Mouse (Mus musculus) layer of hippocampus, postnatal 10 days (tissue): ENCODE measurements around the gene Ift22. TPM values are rescaled to one million over a fixed set of nuclear protein-coding genes. Genes with fewer than 3 reads are reported as not detected.

Experiments
- DNase-seq, 2 experiments: peaks; one replicate each; pipeline ENCODE4 v3.0.0; 2021; ENCODE audit warnings: low spot score in 2 of 2
- long read RNA-seq: library from polyadenylated mRNA; stranded (forward); transcript quantifications from one replicate; pipeline ENCODE4 v2.0.0, GENCODE M21; 2023
- total RNA-seq, 2 experiments: library from RNA; stranded (reverse); gene quantifications; 2 replicates each; pipeline ENCODE4 v1.2.3; 2021

The Ift22 gene
- total RNA-seq, result 10 to 100 TPM; 68.9 to 70.8 TPM
- long read RNA-seq, transcript Ift22-204 (4 exons, 670 nt), result minor isoform, 8 of 76 reads
- long read RNA-seq, transcript Ift22-205 (5 exons, 3,071 nt), result major isoform, 40 of 76 reads
- long read RNA-seq, partial matches to known transcripts, result 9 of 76 reads
- long read RNA-seq, other reads (novel, unspliced or antisense), result 19 of 76 reads

- peak; percentile 91 to 94 for DNase-seq
These were observed at the start of gene Ift22 for GRCm38 (mm10) chr5:136907991-136908857. Ift22 (plus strand) TSS chr5:136908150.

- no peak for DNase-seq
These were observed 46.6 kb upstream of the Ift22 start for GRCm38 (mm10) chr5:136861191-136861940.

- no peak for DNase-seq
These were observed 45.1 kb upstream of the Ift22 start for GRCm38 (mm10) chr5:136862806-136863205.

- no peak for DNase-seq
These were observed 44.7 kb upstream of the Ift22 start for GRCm38 (mm10) chr5:136863276-136863675.

- DNase-seq, result peak; percentile 39 to 47
These were observed 43.8 kb upstream of the Ift22 start for GRCm38 (mm10) chr5:136863961-136864674.

GRCm38 (mm10) chr5:136867706-136868105, 40.2 kb upstream of the Ift22 start:
- no peak for DNase-seq

- DNase-seq, result no peak
These were observed 38.4 kb upstream of the Ift22 start for GRCm38 (mm10) chr5:136869451-136870114.

GRCm38 (mm10) chr5:136872417-136872816, 35.5 kb upstream of the Ift22 start:
- DNase-seq, result no peak

GRCm38 (mm10) chr5:136874271-136874670, 33.7 kb upstream of the Ift22 start:
- no peak for DNase-seq

- DNase-seq, result no peak
These were observed 27.8 kb upstream of the Ift22 start for GRCm38 (mm10) chr5:136880101-136880500.

GRCm38 (mm10) chr5:136881380-136882009, 26.5 kb upstream of the Ift22 start:
- peak; percentile 86 to 87 for DNase-seq

- DNase-seq, result no peak
These were observed 25.7 kb upstream of the Ift22 start for GRCm38 (mm10) chr5:136882055-136882787.

GRCm38 (mm10) chr5:136882788-136883439, 25.0 kb upstream of the Ift22 start, which contains the start of gene Col26a1:
Col26a1 (minus strand) TSS chr5:136883209.
- DNase-seq, result peak in 1 of 2 experiments; percentile 31

- DNase-seq, result no peak
These were observed 21.0 kb upstream of the Ift22 start for GRCm38 (mm10) chr5:136886957-136887356.

- DNase-seq, result no peak
These were observed 19.2 kb upstream of the Ift22 start for GRCm38 (mm10) chr5:136888539-136889355.

- DNase-seq, result no peak
These were observed 13.0 kb upstream of the Ift22 start for GRCm38 (mm10) chr5:136894840-136895528.

GRCm38 (mm10) chr5:136895529-136895963, 12.4 kb upstream of the Ift22 start:
- DNase-seq, result no peak
